Mouse (Mus musculus) cerebral cortex, adult 2 months (tissue): ENCODE results near the gene Rffl.

Experiments
- WGBS: fragments of 180-500 bp; shearing (Covaris S2); methylation state at CpG from one replicate; pipeline ENCODE4 v1.1.7; 2018; 5-methylcytosine and 5-hydroxymethylcytosine counted together

Rffl gene

DNA sequence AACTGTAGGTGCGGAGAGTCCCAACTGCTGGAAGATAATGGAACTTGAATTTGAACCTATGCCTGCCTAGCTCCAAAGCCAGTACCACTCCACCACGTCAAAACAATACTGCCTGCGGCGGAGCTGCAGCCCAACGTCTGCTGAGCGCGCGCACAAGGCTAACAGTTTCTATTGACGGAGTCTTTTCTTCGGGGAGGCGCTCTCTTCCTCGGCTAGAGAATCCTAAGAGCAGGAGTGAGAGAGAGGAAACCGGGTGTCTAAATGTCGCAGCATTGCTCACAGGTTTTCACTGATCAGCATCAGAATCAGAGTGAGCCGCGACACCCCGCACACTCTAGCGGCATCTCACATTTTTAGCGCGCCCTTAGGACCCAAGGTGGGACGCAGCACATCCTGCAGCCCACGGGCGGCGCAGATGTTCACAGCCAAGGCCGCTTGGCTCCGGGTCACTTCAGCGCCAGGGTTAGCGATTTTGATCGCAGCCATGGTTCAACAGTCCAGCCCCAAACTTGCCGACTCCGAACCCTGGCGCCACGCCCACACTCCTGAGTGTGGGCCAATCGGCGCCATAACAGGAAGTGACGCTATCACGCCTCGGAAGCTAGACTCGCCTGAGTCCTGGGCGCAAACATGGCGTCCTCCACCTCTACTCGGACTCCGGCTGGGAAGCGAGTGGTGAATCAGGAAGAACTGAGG is 107.1 kb downstream of the Rffl start, which contains the start of the genes Cct6b and Zfp830:
Gene Cct6b (minus strand): TSS at position 580 of the 696 bp plus-strand sequence.
Gene Zfp830 (plus strand): TSS at position 604 of the 696 bp plus-strand sequence.
- WGBS: under 1% methylated on average over 44 of the region's 44 CpGs

GRCm38 (mm10) chr11:82763261-82763660 is 107.7 kb downstream of the Rffl start:
- 4% methylated on average over 4 of the region's 4 CpGs for WGBS

GRCm38 (mm10) chr11:82762286-82762829 is 108.7 kb downstream of the Rffl start:
- WGBS: 90% methylated on average over 6 of the region's 6 CpGs

GRCm38 (mm10) chr11:82755919-82756318 is 115.1 kb downstream of the Rffl start:
- 88% methylated on average over 1 of the region's 1 CpGs for WGBS
